Mouse (Mus musculus): ENCODE results near the gene Camta1. TPM values are rescaled to one million over a fixed set of nuclear protein-coding genes. Genes with fewer than 3 reads are reported as not detected.

Camta1 gene
- polyA plus RNA-seq, 1 experiment from 2014 or later: 140 TPM

DNA sequence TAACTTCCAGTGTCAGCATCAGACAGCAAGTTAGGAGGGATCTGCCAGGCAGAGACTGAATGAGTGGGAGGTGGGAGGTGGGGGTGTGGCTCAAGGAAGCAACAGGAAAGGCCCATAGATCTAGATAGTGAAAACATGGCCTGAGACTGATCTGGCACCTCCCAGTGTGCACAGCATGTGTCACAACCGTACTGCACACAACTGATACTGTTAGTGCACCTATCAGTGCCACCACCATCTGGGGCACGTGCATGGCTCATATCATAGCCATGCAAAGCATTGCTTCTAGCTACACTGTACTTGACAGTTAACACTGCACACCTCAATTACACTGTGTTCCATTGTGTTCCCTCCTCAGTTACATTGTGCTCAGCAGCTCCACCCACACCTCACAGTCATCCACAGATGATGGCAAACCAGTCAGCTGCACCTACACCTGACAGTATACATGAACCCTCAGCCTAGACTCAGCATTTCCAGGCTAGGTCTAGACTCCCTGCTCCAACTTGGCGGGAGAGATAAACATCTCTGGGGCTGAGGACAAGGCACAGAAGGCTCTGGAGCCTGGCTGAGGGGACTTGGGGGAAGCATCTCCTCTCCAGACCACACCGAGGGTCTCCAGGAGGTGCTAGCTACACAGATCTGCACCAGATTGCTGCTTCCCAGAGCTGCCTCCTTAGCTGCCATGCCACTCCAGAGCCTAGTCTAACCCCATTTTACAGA, 131.5 kb downstream of the Camta1 start:
- Histone ChIP-seq H3K4me1 (replicated peaks; ENCODE audit: control insufficient read depth, insufficient read depth, low read length) (no peaks in the 10 kb centered on the region), H3K9ac (ENCODE audit: low read length) (no peak overlapping the region), H3K36me3 (ENCODE audit: control insufficient read depth, insufficient read depth, low read length) (no peaks in the 10 kb centered on the region), H3K27me3 (ENCODE audit: control insufficient read depth, insufficient read depth, low read length) (no peaks in the 10 kb centered on the region), H3K27ac (ENCODE audit: low read depth, low read length) (no peak overlapping the region), H3K4me3 (ENCODE audit: low read depth, low read length) (no peak overlapping the region), H3K9me3 (ENCODE audit: control insufficient read depth, low read length) (no peaks in the 10 kb centered on the region), H3K4me2 (ENCODE audit: low read depth, low read length, severe bottlenecking) (no peak overlapping the region)
- no peak for DNase-seq (ENCODE audit: low spot score)
- 80% methylated on average over 4 of the region's 4 CpGs for WGBS
- ATAC-seq (replicated peaks; ENCODE audit: low FRiP score): no peak

- ATAC-seq (replicated peaks; ENCODE audit: low FRiP score): no peak
- H3K9me3 ChIP-seq (ENCODE audit: control insufficient read depth, low read length): no peaks in the 10 kb centered on the region
- no peak overlapping the region for H3K4me2 ChIP-seq (ENCODE audit: low read depth, low read length, severe bottlenecking)
- no peaks in the 10 kb centered on the region for H3K36me3 ChIP-seq (ENCODE audit: control insufficient read depth, insufficient read depth, low read length)
- H3K27me3 ChIP-seq (ENCODE audit: control insufficient read depth, insufficient read depth, low read length): no peaks in the 10 kb centered on the region
- H3K27ac ChIP-seq (ENCODE audit: low read depth, low read length): no peak overlapping the region
- no peak overlapping the region for H3K9ac ChIP-seq (ENCODE audit: low read length)
- DNase-seq (ENCODE audit: low spot score): no peak
- no peak overlapping the region for H3K4me3 ChIP-seq (ENCODE audit: low read depth, low read length)
- no peaks in the 10 kb centered on the region for H3K4me1 ChIP-seq (replicated peaks; ENCODE audit: control insufficient read depth, insufficient read depth, low read length)
- WGBS: 92% methylated on average over 4 of the region's 4 CpGs
These were observed 132.6 kb downstream of the Camta1 start for GRCm38 (mm10) chr4:151729116-151729515.

DNA sequence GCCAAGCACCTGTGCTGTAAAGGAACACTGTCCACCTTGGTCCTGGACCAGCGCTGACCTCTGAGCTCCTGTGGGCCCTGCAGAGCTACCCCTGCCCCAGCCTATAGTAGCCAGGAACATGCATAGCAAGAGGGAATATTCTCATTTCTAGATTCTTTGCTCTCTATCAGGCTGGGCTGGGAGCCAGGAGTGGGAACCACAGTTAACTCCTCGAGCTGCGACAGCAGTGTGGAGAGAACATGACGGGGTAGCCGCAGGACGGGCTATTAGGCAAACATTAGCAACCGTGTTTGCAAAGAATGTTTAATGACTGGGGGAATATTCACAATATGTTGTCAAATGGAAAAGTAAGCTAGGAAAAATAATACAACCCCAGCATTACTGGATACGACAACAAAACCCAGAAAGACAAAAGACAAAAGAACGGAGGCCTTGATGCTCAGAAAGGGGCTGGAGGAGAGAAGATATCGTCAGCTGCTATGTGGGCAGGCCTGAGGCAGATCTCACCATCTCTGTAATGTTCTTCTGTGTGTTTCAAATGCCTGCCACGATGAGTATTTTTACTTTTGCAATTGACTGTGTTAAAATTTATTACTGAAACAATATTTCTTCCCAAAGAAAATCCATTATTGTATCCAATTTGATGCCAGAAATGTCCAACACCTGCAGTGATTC, 133.1 kb downstream of the Camta1 start:
- H3K4me2 ChIP-seq (ENCODE audit: low read depth, low read length, severe bottlenecking): no peak overlapping the region
- no peaks in the 10 kb centered on the region for H3K9me3 ChIP-seq (ENCODE audit: control insufficient read depth, low read length)
- no peak overlapping the region for H3K9ac ChIP-seq (ENCODE audit: low read length)
- WGBS: 84% methylated on average over 11 of the region's 11 CpGs
- DNase-seq (ENCODE audit: low spot score) (no peak), ATAC-seq (replicated peaks; ENCODE audit: low FRiP score) (no peak)
- no peaks in the 10 kb centered on the region for H3K27me3 ChIP-seq (ENCODE audit: control insufficient read depth, insufficient read depth, low read length)
- no peak overlapping the region for H3K27ac ChIP-seq (ENCODE audit: low read depth, low read length)
- H3K4me1 ChIP-seq (replicated peaks; ENCODE audit: control insufficient read depth, insufficient read depth, low read length): no peaks in the 10 kb centered on the region
- H3K4me3 ChIP-seq (ENCODE audit: low read depth, low read length): no peak overlapping the region
- H3K36me3 ChIP-seq (ENCODE audit: control insufficient read depth, insufficient read depth, low read length): no peaks in the 10 kb centered on the region

GRCm38 (mm10) chr4:151726396-151726795, 135.3 kb downstream of the Camta1 start:
- Histone ChIP-seq H3K4me2 (ENCODE audit: low read depth, low read length, severe bottlenecking) (no peak overlapping the region), H3K27me3 (ENCODE audit: control insufficient read depth, insufficient read depth, low read length) (no peaks in the 10 kb centered on the region), H3K27ac (ENCODE audit: low read depth, low read length) (no peak overlapping the region), H3K9ac (ENCODE audit: low read length) (no peak overlapping the region), H3K9me3 (ENCODE audit: control insufficient read depth, low read length) (no peaks in the 10 kb centered on the region), H3K36me3 (ENCODE audit: control insufficient read depth, insufficient read depth, low read length) (no peaks in the 10 kb centered on the region), H3K4me3 (ENCODE audit: low read depth, low read length) (no peak overlapping the region), H3K4me1 (replicated peaks; ENCODE audit: control insufficient read depth, insufficient read depth, low read length) (no peaks in the 10 kb centered on the region)
- DNase-seq (ENCODE audit: low spot score) (no peak), ATAC-seq (replicated peaks; ENCODE audit: low FRiP score) (no peak)
- 75% methylated on average over 2 of the region's 2 CpGs for WGBS

- Histone ChIP-seq H3K36me3 (ENCODE audit: control insufficient read depth, insufficient read depth, low read length) (no peaks in the 10 kb centered on the region), H3K4me3 (ENCODE audit: low read depth, low read length) (no peak overlapping the region), H3K4me2 (ENCODE audit: low read depth, low read length, severe bottlenecking) (no peak overlapping the region), H3K4me1 (replicated peaks; ENCODE audit: control insufficient read depth, insufficient read depth, low read length) (no peaks in the 10 kb centered on the region), H3K9me3 (ENCODE audit: control insufficient read depth, low read length) (no peaks in the 10 kb centered on the region), H3K27ac (ENCODE audit: low read depth, low read length) (no peak overlapping the region), H3K27me3 (ENCODE audit: control insufficient read depth, insufficient read depth, low read length) (no peaks in the 10 kb centered on the region), H3K9ac (ENCODE audit: low read length) (no peak overlapping the region)
- DNase-seq (ENCODE audit: low spot score): no peak
- no peak for ATAC-seq (replicated peaks; ENCODE audit: low FRiP score)
These were observed 136.8 kb downstream of the Camta1 start for GRCm38 (mm10) chr4:151724897-151725296.

GRCm38 (mm10) chr4:151720722-151721467, 140.8 kb downstream of the Camta1 start:
- Histone ChIP-seq H3K9ac (ENCODE audit: low read length) (no peak overlapping the region), H3K27me3 (ENCODE audit: control insufficient read depth, insufficient read depth, low read length) (no peaks in the 10 kb centered on the region), H3K9me3 (ENCODE audit: control insufficient read depth, low read length) (no peaks in the 10 kb centered on the region), H3K4me2 (ENCODE audit: low read depth, low read length, severe bottlenecking) (no peak overlapping the region), H3K36me3 (ENCODE audit: control insufficient read depth, insufficient read depth, low read length) (no peaks in the 10 kb centered on the region), H3K4me3 (ENCODE audit: low read depth, low read length) (no peak overlapping the region), H3K4me1 (replicated peaks; ENCODE audit: control insufficient read depth, insufficient read depth, low read length) (no peaks in the 10 kb centered on the region), H3K27ac (ENCODE audit: low read depth, low read length) (no peak overlapping the region)
- WGBS: 73% methylated on average over 15 of the region's 15 CpGs
- DNase-seq (ENCODE audit: low spot score) (no peak), ATAC-seq (replicated peaks; ENCODE audit: low FRiP score) (no peak)

DNA sequence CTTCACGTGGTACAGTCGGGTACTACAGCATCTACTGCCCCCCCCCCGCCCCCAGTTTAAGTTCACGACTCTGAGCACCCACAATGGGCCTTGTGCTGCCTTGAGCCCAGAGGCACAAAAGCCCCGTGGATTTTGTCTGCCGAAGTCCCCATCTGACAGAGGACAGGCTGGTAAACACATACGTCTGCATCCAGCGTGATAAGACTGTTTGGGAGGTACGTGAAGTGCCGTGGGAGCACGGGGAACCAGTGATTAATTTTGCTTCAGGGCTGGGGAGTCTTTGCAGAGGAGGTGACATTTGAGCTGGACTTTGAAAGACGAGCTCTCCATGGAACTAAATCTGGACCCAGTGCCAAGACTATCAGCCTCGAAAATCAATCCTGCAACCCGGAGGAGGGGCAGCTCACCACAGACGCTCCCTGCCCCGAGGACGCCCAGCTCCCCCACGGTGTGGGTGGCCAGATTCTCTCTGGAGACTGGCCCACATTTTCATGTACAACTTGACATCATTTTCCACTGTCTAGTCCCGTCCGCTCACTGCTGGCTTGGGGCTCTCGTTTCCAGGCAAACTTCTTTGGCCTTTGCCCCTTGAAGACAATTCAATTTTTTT, 142.7 kb downstream of the Camta1 start:
- no peak overlapping the region for H3K9ac ChIP-seq (ENCODE audit: low read length)
- no peaks in the 10 kb centered on the region for H3K9me3 ChIP-seq (ENCODE audit: control insufficient read depth, low read length)
- H3K36me3 ChIP-seq (ENCODE audit: control insufficient read depth, insufficient read depth, low read length): no peaks in the 10 kb centered on the region
- ATAC-seq (replicated peaks; ENCODE audit: low FRiP score): no peak
- no peaks in the 10 kb centered on the region for H3K4me1 ChIP-seq (replicated peaks; ENCODE audit: control insufficient read depth, insufficient read depth, low read length)
- H3K27ac ChIP-seq (ENCODE audit: low read depth, low read length): no peak overlapping the region
- H3K4me2 ChIP-seq (ENCODE audit: low read depth, low read length, severe bottlenecking): no peak overlapping the region
- no peak for DNase-seq (ENCODE audit: low spot score)
- H3K27me3 ChIP-seq (ENCODE audit: control insufficient read depth, insufficient read depth, low read length): no peaks in the 10 kb centered on the region
- 68% methylated on average over 21 of the region's 21 CpGs for WGBS
- no peak overlapping the region for H3K4me3 ChIP-seq (ENCODE audit: low read depth, low read length)

DNA sequence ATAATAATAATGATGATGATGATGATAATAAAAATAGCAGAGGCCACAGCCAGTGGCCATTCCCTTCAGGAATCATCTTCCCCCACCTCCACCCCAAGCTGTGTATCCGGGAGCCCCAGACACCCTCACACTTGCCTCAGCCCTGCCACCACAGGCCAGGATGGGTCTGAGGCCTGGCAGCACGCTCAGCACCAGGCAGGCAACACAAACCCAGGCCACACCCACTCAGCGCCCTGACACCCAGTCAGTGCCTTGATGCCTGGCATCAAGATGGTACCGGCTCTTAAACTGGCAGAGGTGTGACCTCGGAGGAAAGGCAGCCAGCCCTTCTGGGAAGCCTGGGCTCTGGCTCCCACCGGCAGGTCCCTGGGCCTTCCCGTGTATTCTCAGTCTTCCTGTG, 143.8 kb downstream of the Camta1 start:
- no peaks in the 10 kb centered on the region for H3K27me3 ChIP-seq (ENCODE audit: control insufficient read depth, insufficient read depth, low read length)
- H3K36me3 ChIP-seq (ENCODE audit: control insufficient read depth, insufficient read depth, low read length): no peaks in the 10 kb centered on the region
- no peak overlapping the region for H3K27ac ChIP-seq (ENCODE audit: low read depth, low read length)
- H3K4me3 ChIP-seq (ENCODE audit: low read depth, low read length): no peak overlapping the region
- H3K9me3 ChIP-seq (ENCODE audit: control insufficient read depth, low read length): no peaks in the 10 kb centered on the region
- DNase-seq (ENCODE audit: low spot score) (no peak), ATAC-seq (replicated peaks; ENCODE audit: low FRiP score) (no peak)
- WGBS: 84% methylated on average over 7 of the region's 7 CpGs
- no peaks in the 10 kb centered on the region for H3K4me1 ChIP-seq (replicated peaks; ENCODE audit: control insufficient read depth, insufficient read depth, low read length)
- no peak overlapping the region for H3K4me2 ChIP-seq (ENCODE audit: low read depth, low read length, severe bottlenecking)
- H3K9ac ChIP-seq (ENCODE audit: low read length): no peak overlapping the region

All from forebrain, embryonic 11.5 days (tissue).